Mouse (Mus musculus) neutrophil, adult 83 days (primary cell): ENCODE measurements around the gene Il9. TPM values are rescaled to one million over a fixed set of nuclear protein-coding genes. Genes with fewer than 3 reads are reported as not detected.

Source experiments
- total RNA-seq, 2 experiments: library from RNA; stranded (reverse); gene quantifications; one replicate each; pipeline ENCODE4 v1.2.4; 2023

Il9 gene
- not detected for total RNA-seq

GRCm38 (mm10) chr13:56482146-56482545, at the start of gene Il9:
Gene Il9, minus strand, starts transcription at chr13:56482246.

GRCm38 (mm10) chr13:56522081-56522820, 40.2 kb upstream of the Il9 start, which contains the start of gene Fbxl21:
Gene Fbxl21, plus strand, starts transcription at chr13:56522472.

GRCm38 (mm10) chr13:56438211-56439075, 43.6 kb downstream of the Il9 start, which contains the start of gene Slc25a48:
Gene Slc25a48, plus strand, starts transcription at chr13:56438355.

Other genes with a start within 250 kb of the Il9 start
- not detected for gene Neurog1, start 230.1 kb downstream of the Il9 start, total RNA-seq
- not detected for gene Cxcl14, start 185.7 kb downstream of the Il9 start, total RNA-seq
- not detected for gene Gm3045, start 55.7 kb downstream of the Il9 start, total RNA-seq
- gene Slc25a48, start 43.9 kb downstream of the Il9 start, total RNA-seq = not detected
- under 1 TPM in 1 of 2 experiments, not detected in 1; 0.40 TPM for gene Fbxl21, start 40.2 kb upstream of the Il9 start, total RNA-seq
- not detected for gene Lect2, start 66.3 kb upstream of the Il9 start, total RNA-seq
- 100 to 1,000 TPM; 354 to 422 TPM for gene Tgfbi, start 127.3 kb upstream of the Il9 start, total RNA-seq
- gene Smad5, start 220.8 kb upstream of the Il9 start, total RNA-seq = 10 to 100 TPM; 10.0 to 10.4 TPM